ENCODE assay signal across 8 mouse cellular contexts in the genomic region with DNA sequence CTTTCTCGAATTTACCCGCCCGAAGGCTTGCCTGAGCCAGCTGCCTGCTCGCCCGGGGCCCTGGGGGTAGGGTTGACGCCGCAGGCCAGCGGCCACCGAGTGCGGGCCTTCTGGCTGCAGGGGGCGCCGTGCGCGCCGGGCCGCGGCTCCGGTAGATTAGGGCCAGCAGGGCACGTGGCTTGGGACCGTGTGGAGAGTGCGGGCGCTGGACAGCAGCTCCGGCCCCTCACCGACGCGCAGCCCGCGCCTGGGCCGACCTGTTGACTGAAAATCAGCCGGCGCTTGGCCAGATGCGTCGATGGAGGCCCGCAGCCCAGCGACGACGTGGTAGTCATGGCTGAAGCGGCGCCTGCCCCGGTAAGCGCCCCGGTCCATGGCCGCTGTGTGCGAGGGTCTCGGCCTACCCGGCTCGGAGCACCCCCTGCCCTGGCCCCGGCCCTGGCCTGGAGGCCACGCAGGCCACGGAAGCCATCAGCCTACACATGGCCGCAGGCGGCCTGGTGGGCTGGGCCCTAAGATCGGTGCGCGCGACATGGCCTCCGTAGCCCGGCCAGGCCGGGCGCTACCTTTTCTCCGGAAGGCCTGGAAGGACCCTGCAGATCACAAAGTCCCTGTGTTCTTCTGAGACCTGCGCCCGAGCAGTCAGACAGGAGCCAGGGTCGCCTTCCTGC. TPM values are rescaled to one million over a fixed set of nuclear protein-coding genes. Genes with fewer than 3 reads are reported as not detected.
DNase-seq lines count a peak whose midpoint lies in the region; ATAC-seq lines count a peak whose summit lies in the region.

No protein-coding gene starts in this region.

- H3K9ac ChIP-seq in hindbrain, embryonic 13.5 days: peak overlapping the region; percentile 72

- DNase-seq in WW6 (ENCODE audit: low read depth, low spot score): peak; percentile 28
- DNase-seq in cerebellum, postnatal 14 days: peak; percentile 62 to 66
- DNase-seq in frontal cortex, postnatal 36 days (ENCODE audit: low spot score in 2 of 2): peak; percentile 49 to 52
- peak; percentile 22 to 79 for DNase-seq in left cerebral cortex, postnatal 10 days (ENCODE audit: extremely low spot score in 1 of 2, low spot score in 2 of 2)
- peak; percentile 44 to 46 for DNase-seq in right cerebral cortex, adult 2 months (ENCODE audit: low spot score in 2 of 2)
- peak; percentile 64 for DNase-seq in urinary bladder, postnatal 25 days (ENCODE audit: low spot score)

- no peak overlapping the region for H3K27ac ChIP-seq in hindbrain, embryonic 13.5 days

- peak overlapping the region; percentile 76 for H3K4me2 ChIP-seq in hindbrain, embryonic 13.5 days

- H3K4me1 ChIP-seq in hindbrain, embryonic 13.5 days (replicated peaks): peaks cover 10% of the 10 kb centered on the region

- 11% methylated on average over 58 of the region's 64 CpGs for whole genome bisulfite sequencing in hindbrain, embryonic 13.5 days

- peak; percentile 88 for ATAC-seq in hindbrain, embryonic 13.5 days (ENCODE audit: low FRiP score)
- peak; percentile 100 for ATAC-seq in megakaryocyte, adult 5-6 weeks (ENCODE audit: poor library complexity, severe bottlenecking)

- intact Hi-C loops in left cerebral cortex, postnatal 10 days (cut with DNase I): no loop called here

- H3K4me3 ChIP-seq in hindbrain, embryonic 13.5 days: peak overlapping the region; percentile 45

- H3K9me3 ChIP-seq in hindbrain, embryonic 13.5 days: no peaks in the 10 kb centered on the region

- H3K27me3 ChIP-seq in hindbrain, embryonic 13.5 days: peaks cover 3% of the 10 kb centered on the region; the same call in 1 of the 2 replicates

- peaks cover 16% of the 10 kb centered on the region for H3K36me3 ChIP-seq in hindbrain, embryonic 13.5 days

RNA-seq across cellular contexts. Expression of gene Zfp956, which starts 10.0 kb away (rescaled TPM):
- polyA plus RNA-seq in hindbrain, embryonic 13.5 days (2015; fragmentation: Nextera tagmentation; extraction: Ambion mirVana): 16.4 and 17.0 TPM in 2 replicates
- total RNA-seq in left cerebral cortex, postnatal 10 days (2021): 10 to 100 TPM; 23.8 to 24.8 TPM
- 0.69 and 0.80 TPM in 2 replicates for total RNA-seq in megakaryocyte, adult 5-6 weeks (2015)
- 2.5 and 2.9 TPM in 2 replicates for total RNA-seq in megakaryocyte, adult 5-6 weeks (2017)

RNA-seq across cellular contexts. Expression of gene Zfp212, which starts 22.9 kb away (rescaled TPM):
- polyA plus RNA-seq in hindbrain, embryonic 13.5 days (2015; fragmentation: Nextera tagmentation; extraction: Ambion mirVana): 20.0 and 22.5 TPM in 2 replicates
- 10 to 100 TPM; 14.8 to 16.7 TPM for total RNA-seq in left cerebral cortex, postnatal 10 days (2021)
- total RNA-seq in megakaryocyte, adult 5-6 weeks (2015): 7.1 and 8.8 TPM in 2 replicates
- total RNA-seq in megakaryocyte, adult 5-6 weeks (2017): 7.2 and 9.1 TPM in 2 replicates

Comparison
In these comparisons a context has a peak if more than half of its experiments do, and no peak if none do; other contexts are left out.
1. RNA of gene Zfp956, which starts 10.0 kb away (total RNA-seq): 23.8 to 24.8 TPM in left cerebral cortex, postnatal 10 days; 0.69 to 2.9 TPM in megakaryocyte, adult 5-6 weeks; every median in the first group is over 4 times any median in the second.
2. Peak in every context shown above with its lines, with median percentiles within 50 percentile points of each other: DNase-seq.